Mouse (Mus musculus) liver, adult 2 months (tissue): ENCODE results near the gene Mesp2. TPM values are rescaled to one million over a fixed set of nuclear protein-coding genes. Genes with fewer than 3 reads are reported as not detected.

Source experiments
- DNase-seq: peaks from one replicate; pipeline ENCODE4 v3.0.0-alpha.2; 2011; ENCODE audit warnings: low read depth, low spot score; ENCODE audit errors: extremely low read depth
- H3K27ac ChIP-seq: fragments of 200-500 bp; replicated peaks from 2 replicates; pipeline ENCODE4 v1.5.1; 2012; ENCODE audit warnings: low read depth, mild to moderate bottlenecking, control low read depth, inconsistent platforms, low read length; ENCODE audit not compliant: insufficient read depth
- H3K27me3 ChIP-seq: fragments of 200-500 bp; 2 replicates; pipeline ENCODE4 v1.6.1; 2012; ENCODE audit warnings: mild to moderate bottlenecking, moderate library complexity, low read length, inconsistent platforms; ENCODE audit not compliant: control insufficient read depth, insufficient read depth
- H3K36me3 ChIP-seq: fragments of 200-500 bp; 2 replicates; pipeline ENCODE4 v1.6.1; 2012; ENCODE audit warnings: low read length, inconsistent platforms; ENCODE audit not compliant: control insufficient read depth, insufficient read depth
- H3K4me1 ChIP-seq: fragments of 200-500 bp; 2 replicates; pipeline ENCODE4 v1.6.1; 2011; ENCODE audit warnings: low read length; ENCODE audit not compliant: control insufficient read depth, insufficient read depth
- H3K4me3 ChIP-seq: fragments of 200-500 bp; 2 replicates; pipeline ENCODE4 v1.5.1; 2011; ENCODE audit warnings: low read depth, mild to moderate bottlenecking, control low read depth, low read length, moderate library complexity; ENCODE audit not compliant: insufficient read depth
- H3K79me2 ChIP-seq: fragments of 200-500 bp; 2 replicates; pipeline ENCODE4 v1.6.1; 2012; ENCODE audit warnings: inconsistent platforms, mild to moderate bottlenecking, low read length, moderate library complexity; ENCODE audit not compliant: control insufficient read depth, insufficient read depth
- H3K9ac ChIP-seq: fragments of 200-500 bp; 2 replicates; pipeline ENCODE4 v1.6.1; 2012; ENCODE audit warnings: low read depth, mild to moderate bottlenecking, control low read depth, inconsistent platforms, low read length
- CTCF ChIP-seq: fragments of 200-500 bp; IDR thresholded peaks from 2 replicates; pipeline ENCODE4 v1.5.1; 2011; ENCODE audit warnings: low read depth, low read length, control low read depth
- POLR2A ChIP-seq: fragments of 200-500 bp; IDR thresholded peaks from 2 replicates; pipeline ENCODE4 v1.6.1; 2011; ENCODE audit warnings: low read length, control low read depth; ENCODE audit not compliant: insufficient read depth; ENCODE audit errors: extremely low read depth
- WGBS: fragments of 180-500 bp; shearing (Covaris S2); methylation state at CpG from one replicate; pipeline ENCODE4 v1.1.7; 2018; 5-methylcytosine and 5-hydroxymethylcytosine counted together
- polyA plus RNA-seq: library from polyadenylated mRNA; depleted of rRNA; stranded (reverse); fragments of >200 nt; gene quantifications from 2 replicates; pipeline ENCODE4 v1.2.3, GENCODE M21; 2012
- total RNA-seq: library from RNA; depleted of rRNA; stranded (reverse); fragments of >200 nt; gene quantifications from 2 replicates; pipeline ENCODE4 v1.2.3, GENCODE M21; 2014

The Mesp2 gene
- total and polyA plus RNA-seq, 2 experiments: 0.09 to 0.23 TPM

DNA sequence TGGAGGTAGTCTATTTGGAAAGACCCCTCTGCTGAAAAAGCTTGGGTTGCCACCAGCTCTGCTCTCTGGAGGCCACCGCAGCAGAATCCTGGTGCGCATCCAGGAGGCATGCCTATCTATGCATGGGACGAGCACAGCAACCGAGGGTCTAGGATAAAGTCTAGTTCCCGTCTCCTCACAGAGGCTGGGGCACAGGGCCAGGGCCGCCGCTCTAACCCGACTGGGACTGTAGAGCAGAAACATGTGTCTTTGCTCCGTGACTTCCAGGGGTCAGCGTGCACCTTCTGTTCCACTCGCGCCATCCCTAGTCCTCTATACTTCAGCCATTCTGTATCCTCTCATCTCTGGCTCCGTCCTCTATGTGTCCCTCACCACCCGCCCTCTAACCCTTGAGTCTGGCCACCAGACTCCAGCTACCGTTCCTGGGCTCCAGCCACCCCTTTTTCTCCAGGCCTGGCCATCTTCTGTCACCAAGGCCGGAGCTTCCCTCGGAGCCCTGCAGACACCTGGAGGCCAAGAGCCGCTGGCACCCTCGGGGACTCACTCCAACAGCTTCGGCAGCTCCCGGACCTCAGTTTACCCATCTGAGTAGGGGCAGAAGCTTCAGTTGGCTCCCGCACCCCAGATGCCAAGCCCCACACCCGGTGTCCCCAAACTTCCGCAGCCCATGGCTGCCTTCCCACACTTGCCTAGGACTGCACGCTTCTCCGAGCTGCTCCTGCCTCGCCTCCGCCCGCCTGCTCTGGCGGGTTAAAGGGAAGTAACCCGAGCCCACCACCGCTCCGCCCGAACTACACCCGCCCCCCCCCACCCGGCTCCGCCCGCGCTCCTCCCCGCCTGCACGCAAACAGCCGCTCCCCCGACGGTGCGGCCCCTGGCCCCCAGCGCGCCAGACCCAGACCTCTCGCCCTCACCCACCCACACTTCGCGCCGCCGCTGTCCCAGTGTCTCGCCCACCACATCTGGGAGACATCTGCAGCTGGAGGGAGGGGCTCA, 37.2 kb downstream of the Mesp2 start:
- 7% methylated on average over 52 of the region's 53 CpGs for WGBS
- H3K79me2 ChIP-seq: no peaks in the 10 kb centered on the region; the same call in 1 of the 2 replicates
- H3K27ac ChIP-seq: no peak overlapping the region
- H3K27me3 ChIP-seq: no peaks in the 10 kb centered on the region
- H3K36me3 ChIP-seq: no peaks in the 10 kb centered on the region
- H3K9ac ChIP-seq: peak overlapping the region; percentile 73
- H3K4me1 ChIP-seq: peaks cover 15% of the 10 kb centered on the region
- TF ChIP-seq POLR2A: 0 out of 2 replicates have a peak, but pooled peaks have one; percentile 10
- TF ChIP-seq CTCF: no peak
- peak overlapping the region; percentile 61 for H3K4me3 ChIP-seq
- DNase-seq: no peak

DNA sequence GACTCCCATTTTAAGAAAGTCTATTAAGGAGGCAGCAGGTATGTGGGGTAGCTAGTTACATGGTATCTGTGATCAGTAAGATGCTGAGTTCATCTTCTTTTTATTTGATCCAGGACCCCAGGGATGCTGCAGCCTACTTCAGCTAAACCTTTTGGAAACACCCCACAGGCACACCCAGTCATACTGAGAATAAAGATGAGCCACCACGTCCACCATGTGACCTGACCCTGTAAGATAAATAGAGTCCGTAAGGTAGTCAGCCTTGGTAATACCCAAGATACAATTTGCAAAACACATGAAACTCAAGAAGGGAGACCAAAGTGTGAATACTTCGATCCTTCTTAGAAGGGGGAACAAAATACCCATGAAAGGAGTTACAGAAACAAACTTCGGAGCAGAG, 45.8 kb downstream of the Mesp2 start:
- Histone ChIP-seq H3K79me2 (no peaks in the 10 kb centered on the region), H3K27me3 (no peaks in the 10 kb centered on the region), H3K4me3 (no peak overlapping the region), H3K9ac (no peak overlapping the region), H3K36me3 (no peaks in the 10 kb centered on the region), H3K27ac (no peak overlapping the region), H3K4me1 (no peaks in the 10 kb centered on the region)
- no peak for TF ChIP-seq CTCF
- TF ChIP-seq POLR2A: no peak
- WGBS: 85% methylated on average over 4 of the region's 4 CpGs
- DNase-seq: no peak

DNA sequence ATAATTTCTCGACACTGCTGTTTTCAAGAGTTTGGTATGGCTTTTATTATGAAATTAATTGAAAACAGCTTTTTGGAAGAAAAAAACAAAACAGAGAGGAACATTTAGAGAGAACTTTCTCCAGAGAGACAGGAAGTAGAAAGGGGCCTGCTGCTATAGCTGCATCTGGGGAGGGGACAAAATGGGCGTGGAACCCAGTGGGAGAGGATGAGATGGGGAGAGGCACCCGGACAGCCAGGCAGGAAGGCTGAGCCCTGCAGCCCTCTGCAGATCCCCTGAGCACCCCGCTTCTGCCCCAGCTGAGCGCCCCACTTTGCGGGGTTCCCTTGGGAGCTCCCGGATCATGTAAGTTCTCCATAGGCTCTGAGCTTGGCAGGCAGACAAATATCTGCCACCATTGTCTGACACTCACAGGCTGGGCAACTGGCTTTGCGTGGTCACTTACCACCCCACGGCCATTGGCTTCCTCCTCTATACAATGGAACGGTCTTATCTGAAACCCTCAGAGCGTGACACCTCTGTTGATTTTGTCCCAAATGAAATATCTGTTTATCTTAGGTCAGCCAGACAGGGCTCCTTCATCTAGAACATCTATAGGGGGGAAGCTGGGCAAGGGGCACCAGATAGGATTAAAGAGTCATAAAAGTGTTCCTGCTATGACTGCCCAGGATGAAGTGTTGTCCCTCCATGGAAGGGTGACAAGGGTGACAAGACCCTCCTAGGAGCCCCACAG, 47.8 kb downstream of the Mesp2 start:
- WGBS: 77% methylated on average over 11 of the region's 11 CpGs
- Histone ChIP-seq H3K36me3 (no peaks in the 10 kb centered on the region), H3K79me2 (no peaks in the 10 kb centered on the region), H3K4me3 (no peak overlapping the region), H3K27me3 (no peaks in the 10 kb centered on the region), H3K4me1 (no peaks in the 10 kb centered on the region), H3K27ac (no peak overlapping the region), H3K9ac (no peak overlapping the region)
- TF ChIP-seq CTCF (no peak), POLR2A (no peak)
- DNase-seq: no peak

DNA sequence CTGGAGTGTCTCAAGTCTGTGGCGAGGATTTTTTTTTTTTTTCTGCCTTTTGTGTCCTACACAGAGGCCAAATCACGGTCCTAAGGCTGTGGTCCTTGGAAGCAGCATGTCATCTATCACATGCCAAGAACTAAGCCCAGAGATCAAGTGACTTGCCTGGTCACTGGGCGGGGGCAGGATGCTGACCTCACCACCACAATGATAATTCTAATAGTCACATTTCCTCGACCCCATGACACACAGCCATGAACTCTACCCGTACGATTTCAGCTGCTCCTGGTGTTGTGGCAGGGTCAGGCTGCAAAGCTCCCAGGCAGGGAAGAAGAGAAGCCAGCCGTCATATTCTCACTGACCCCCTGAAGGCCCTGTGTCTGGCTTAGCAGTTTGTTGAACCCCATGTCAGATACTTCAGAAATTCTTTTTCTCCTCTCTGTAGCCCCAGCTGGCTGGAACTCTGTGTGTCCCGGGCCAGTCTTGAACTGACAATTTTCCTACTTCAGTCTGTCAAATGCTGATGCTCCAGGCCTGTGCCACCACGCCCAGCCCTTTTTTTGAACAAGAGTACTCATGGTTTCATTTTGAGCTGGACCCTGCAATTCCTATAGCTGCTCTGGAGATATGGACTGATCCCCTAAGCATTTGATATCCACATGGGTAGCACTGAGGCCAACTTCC, 48.6 kb downstream of the Mesp2 start:
- no peak overlapping the region for H3K27ac ChIP-seq
- no peaks in the 10 kb centered on the region for H3K79me2 ChIP-seq
- H3K4me1 ChIP-seq: no peaks in the 10 kb centered on the region
- H3K27me3 ChIP-seq: no peaks in the 10 kb centered on the region
- no peak for DNase-seq
- WGBS: 66% methylated on average over 9 of the region's 9 CpGs
- no peak overlapping the region for H3K9ac ChIP-seq
- H3K36me3 ChIP-seq: no peaks in the 10 kb centered on the region
- no peak for TF ChIP-seq POLR2A
- no peak for TF ChIP-seq CTCF
- no peak overlapping the region for H3K4me3 ChIP-seq

DNA sequence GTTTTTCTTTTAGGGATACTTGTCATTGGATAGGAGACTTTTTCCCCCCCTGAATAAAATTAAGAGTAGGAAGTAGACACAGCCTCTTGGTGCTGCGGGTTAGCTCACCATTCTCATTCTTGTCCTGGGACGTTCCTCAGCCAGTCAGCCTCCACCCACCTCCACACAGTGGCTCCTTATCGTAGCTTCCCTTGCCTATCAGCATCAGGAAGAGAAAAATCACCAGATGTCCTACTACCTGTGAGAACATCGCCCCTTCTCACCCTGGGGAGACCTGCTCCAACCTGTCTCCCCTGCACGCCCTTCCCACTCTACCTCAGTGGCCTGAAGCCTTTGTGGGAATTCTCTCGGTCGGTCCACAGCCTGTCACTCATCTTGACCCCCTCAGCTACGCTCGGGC, 50.3 kb downstream of the Mesp2 start, which contains the start of gene Anpep:
Gene Anpep, minus strand, starts transcription at position 249 of the 400 bp plus-strand sequence.
- Histone ChIP-seq H3K27me3 (no peaks in the 10 kb centered on the region), H3K36me3 (no peaks in the 10 kb centered on the region), H3K79me2 (no peaks in the 10 kb centered on the region), H3K4me1 (no peaks in the 10 kb centered on the region), H3K27ac (no peak within 1 kb of the TSS), H3K4me3 (no peak within 1 kb of the TSS), H3K9ac (no peak within 1 kb of the TSS)
- no peak for DNase-seq
- TF ChIP-seq POLR2A (no peak), CTCF (no peak)
- 85% methylated on average over 9 of the region's 9 CpGs for WGBS
